Mouse (Mus musculus): ENCODE measurements at regions not wholly inside any gene's neighbourhood (a gene's known extent, or its start where the extent isn't known, plus 50 kb on each side); places are given as distances from the start of the nearest gene placed in this dataset.
"Not testable (repeated sequence)": the region's sequence is repeated elsewhere in the genome, so short reads cannot be mapped to it uniquely, and the experiment has no call there.

DNA sequence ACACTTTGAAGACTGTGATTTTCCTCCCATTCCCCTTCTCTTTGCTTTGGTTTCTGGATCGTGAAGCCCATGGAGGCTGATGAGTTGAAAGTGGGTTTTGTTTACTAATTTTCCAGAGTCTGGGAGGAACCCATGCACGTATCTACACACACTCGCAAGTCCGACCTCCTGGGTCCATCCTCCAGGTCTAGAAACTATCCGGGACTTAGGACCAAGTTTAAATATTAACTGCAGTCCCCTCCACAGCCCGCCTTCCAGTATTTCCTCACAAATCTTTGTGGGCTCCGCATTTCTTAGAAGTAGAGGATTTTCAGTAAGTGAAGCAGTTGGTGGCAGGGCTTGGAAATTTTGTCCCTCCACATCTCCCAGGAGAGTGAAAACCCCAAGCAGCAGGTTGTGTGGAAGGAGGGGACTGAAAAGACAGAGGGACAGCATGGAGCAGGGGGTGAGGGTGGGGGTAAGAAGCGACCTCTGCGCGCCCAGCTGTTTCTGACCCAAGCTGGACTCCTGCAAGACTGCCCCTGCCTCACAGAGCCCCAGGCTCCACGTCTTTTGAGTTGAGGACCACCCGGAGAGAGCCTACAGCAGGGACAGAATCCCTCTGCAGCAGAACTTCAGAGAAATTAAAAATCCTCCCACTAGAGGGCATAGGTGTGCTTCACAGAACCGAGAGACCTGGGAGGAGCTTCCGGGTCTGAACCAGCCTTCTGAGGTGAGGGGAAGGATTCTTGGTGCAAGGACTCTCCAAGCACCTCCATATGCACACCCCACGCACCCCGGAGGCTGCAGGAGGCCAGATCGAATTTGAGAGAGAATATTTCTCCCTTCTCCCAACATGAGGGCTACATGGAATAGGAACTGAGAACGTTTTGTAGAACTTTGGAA, 174.4 kb upstream of the Thpo start:
- not testable (repeated sequence) for H3K4me2 ChIP-seq; H3K4me3 ChIP-seq (ENCODE audit: low read depth, low read length); H3K9me3 ChIP-seq (ENCODE audit: control insufficient read depth, low read length); H3K9ac ChIP-seq (ENCODE audit: low read depth, low read length); H3K27ac ChIP-seq (ENCODE audit: low read depth, low read length); H3K27me3 ChIP-seq (replicated peaks; ENCODE audit: control insufficient read depth, insufficient read depth, low read length); ATAC-seq (replicated peaks; ENCODE audit: low FRiP score); H3K4me1 ChIP-seq (replicated peaks; ENCODE audit: control insufficient read depth, insufficient read depth, low read length); DNase-seq (ENCODE audit: low spot score); H3K36me3 ChIP-seq (ENCODE audit: control insufficient read depth, insufficient read depth, low read length)
- 35% methylated on average over 16 of the region's 18 CpGs for WGBS

DNA sequence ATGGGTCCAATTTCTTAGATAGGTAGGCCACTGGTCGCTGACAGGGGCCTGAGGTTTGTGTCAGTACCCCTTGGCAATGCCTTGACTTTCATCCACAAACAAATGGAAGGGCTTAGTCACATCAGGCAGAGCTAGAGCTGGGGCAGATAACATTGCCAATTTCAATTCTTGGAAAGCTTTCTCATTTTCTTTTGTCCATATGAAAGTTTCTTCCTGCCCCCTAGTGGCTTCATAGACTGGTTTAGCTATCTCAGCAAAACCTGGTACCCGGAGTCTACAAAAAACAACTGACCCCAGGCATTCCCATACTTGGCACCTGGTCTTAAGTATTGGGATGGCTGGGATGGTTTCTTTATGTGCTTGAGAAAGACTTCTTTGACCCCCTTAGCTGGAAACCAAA, 161.4 kb upstream of the Thpo start:
- H3K9me3 ChIP-seq (ENCODE audit: control insufficient read depth, low read length): no peaks in the 10 kb centered on the region
- no peak overlapping the region for H3K27ac ChIP-seq (ENCODE audit: low read depth, low read length)
- 42% methylated on average over 2 of the region's 2 CpGs for WGBS
- H3K4me1 ChIP-seq (replicated peaks; ENCODE audit: control insufficient read depth, insufficient read depth, low read length): no peaks in the 10 kb centered on the region
- no peak overlapping the region for H3K4me3 ChIP-seq (ENCODE audit: low read depth, low read length)
- H3K9ac ChIP-seq (ENCODE audit: low read depth, low read length): no peak overlapping the region
- no peaks in the 10 kb centered on the region for H3K36me3 ChIP-seq (ENCODE audit: control insufficient read depth, insufficient read depth, low read length)
- DNase-seq (ENCODE audit: low spot score) (no peak), ATAC-seq (replicated peaks; ENCODE audit: low FRiP score) (no peak)
- H3K27me3 ChIP-seq (replicated peaks; ENCODE audit: control insufficient read depth, insufficient read depth, low read length): no peaks in the 10 kb centered on the region
- H3K4me2 ChIP-seq: no peak overlapping the region

DNA sequence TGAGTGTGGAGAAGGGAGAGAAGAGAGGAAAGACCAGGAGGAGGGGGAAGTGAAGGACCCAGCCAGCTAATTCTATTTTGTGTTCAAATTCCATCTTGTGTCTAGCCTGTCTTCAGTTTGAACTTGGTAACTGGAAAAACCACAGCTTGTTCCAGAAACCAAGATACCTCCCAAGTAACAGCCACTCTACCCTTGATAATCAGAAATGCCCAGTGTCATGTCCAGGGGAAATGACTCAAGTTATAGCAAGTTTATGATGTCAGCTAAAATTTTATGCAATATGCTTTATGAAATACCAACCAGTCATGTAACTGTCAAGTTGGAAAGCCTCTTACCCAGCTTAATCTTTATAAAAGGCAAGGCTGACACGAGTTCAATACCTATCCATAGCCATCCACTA, 137.4 kb upstream of the Thpo start:
- Histone ChIP-seq H3K36me3 (ENCODE audit: control insufficient read depth, insufficient read depth, low read length) (no peaks in the 10 kb centered on the region), H3K9ac (ENCODE audit: low read depth, low read length) (no peak overlapping the region), H3K4me1 (replicated peaks; ENCODE audit: control insufficient read depth, insufficient read depth, low read length) (no peaks in the 10 kb centered on the region), H3K4me3 (ENCODE audit: low read depth, low read length) (no peak overlapping the region), H3K9me3 (ENCODE audit: control insufficient read depth, low read length) (no peaks in the 10 kb centered on the region), H3K27me3 (replicated peaks; ENCODE audit: control insufficient read depth, insufficient read depth, low read length) (no peaks in the 10 kb centered on the region), H3K27ac (ENCODE audit: low read depth, low read length) (no peak overlapping the region), H3K4me2 (no peak overlapping the region)
- WGBS: 52% methylated on average over 1 of the region's 1 CpGs
- ATAC-seq (replicated peaks; ENCODE audit: low FRiP score): no peak
- no peak for DNase-seq (ENCODE audit: low spot score)

DNA sequence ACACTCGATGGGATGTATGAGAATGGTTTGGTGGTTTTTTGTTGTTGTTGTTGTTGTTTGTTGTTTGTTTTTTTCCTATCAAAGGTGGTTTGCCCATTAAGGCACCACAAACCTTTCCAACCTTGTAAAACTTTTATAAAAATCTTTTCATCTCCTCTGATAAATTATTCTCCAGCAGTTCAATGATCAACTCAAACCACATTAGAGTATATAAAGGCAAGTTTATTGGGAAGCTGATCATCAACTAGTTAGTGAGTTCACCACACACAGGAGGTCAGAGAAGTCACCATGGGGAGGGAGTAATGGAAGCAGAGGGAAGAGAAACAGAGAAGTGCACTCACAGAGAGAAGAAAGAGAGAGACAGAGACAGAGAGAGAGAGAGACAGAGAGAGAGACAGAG, 132.5 kb upstream of the Thpo start:
- H3K4me1 ChIP-seq (replicated peaks; ENCODE audit: control insufficient read depth, insufficient read depth, low read length): no peaks in the 10 kb centered on the region
- ATAC-seq (replicated peaks; ENCODE audit: low FRiP score) (no peak), DNase-seq (ENCODE audit: low spot score) (no peak)
- H3K4me3 ChIP-seq (ENCODE audit: low read depth, low read length): no peak overlapping the region
- H3K27ac ChIP-seq (ENCODE audit: low read depth, low read length): no peak overlapping the region
- H3K4me2 ChIP-seq: no peak overlapping the region
- H3K27me3 ChIP-seq (replicated peaks; ENCODE audit: control insufficient read depth, insufficient read depth, low read length): no peaks in the 10 kb centered on the region
- H3K9me3 ChIP-seq (ENCODE audit: control insufficient read depth, low read length): no peaks in the 10 kb centered on the region
- no peaks in the 10 kb centered on the region for H3K36me3 ChIP-seq (ENCODE audit: control insufficient read depth, insufficient read depth, low read length)
- H3K9ac ChIP-seq (ENCODE audit: low read depth, low read length): no peak overlapping the region
- 76% methylated on average over 1 of the region's 1 CpGs for WGBS

DNA sequence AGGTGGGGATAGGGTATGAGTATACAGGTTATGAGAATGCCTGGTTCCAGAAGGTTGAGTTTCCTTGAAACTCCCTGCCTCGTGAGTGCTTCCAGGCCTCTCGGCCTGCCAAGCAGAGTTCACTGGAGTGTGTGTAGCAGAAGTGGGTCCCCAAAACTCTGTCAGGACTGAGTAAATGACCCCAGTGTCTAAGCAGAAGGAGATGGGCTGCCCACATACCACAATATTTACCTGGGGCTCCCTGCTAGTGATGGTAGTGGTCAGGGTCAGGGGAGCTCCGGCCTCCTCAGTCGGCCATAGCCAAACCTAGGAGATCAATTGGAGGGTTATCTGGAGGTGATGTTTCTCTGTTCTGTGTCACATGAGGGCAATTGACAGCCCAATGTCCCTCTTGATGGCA, 126.9 kb upstream of the Thpo start:
- 93% methylated on average over 4 of the region's 4 CpGs for WGBS
- H3K36me3 ChIP-seq (ENCODE audit: control insufficient read depth, insufficient read depth, low read length): no peaks in the 10 kb centered on the region
- no peak overlapping the region for H3K4me3 ChIP-seq (ENCODE audit: low read depth, low read length)
- H3K9me3 ChIP-seq (ENCODE audit: control insufficient read depth, low read length): no peaks in the 10 kb centered on the region
- H3K4me1 ChIP-seq (replicated peaks; ENCODE audit: control insufficient read depth, insufficient read depth, low read length): no peaks in the 10 kb centered on the region
- H3K27me3 ChIP-seq (replicated peaks; ENCODE audit: control insufficient read depth, insufficient read depth, low read length): no peaks in the 10 kb centered on the region
- no peak overlapping the region for H3K27ac ChIP-seq (ENCODE audit: low read depth, low read length)
- ATAC-seq (replicated peaks; ENCODE audit: low FRiP score): no peak
- no peak overlapping the region for H3K4me2 ChIP-seq
- H3K9ac ChIP-seq (ENCODE audit: low read depth, low read length): no peak overlapping the region
- no peak for DNase-seq (ENCODE audit: low spot score)

DNA sequence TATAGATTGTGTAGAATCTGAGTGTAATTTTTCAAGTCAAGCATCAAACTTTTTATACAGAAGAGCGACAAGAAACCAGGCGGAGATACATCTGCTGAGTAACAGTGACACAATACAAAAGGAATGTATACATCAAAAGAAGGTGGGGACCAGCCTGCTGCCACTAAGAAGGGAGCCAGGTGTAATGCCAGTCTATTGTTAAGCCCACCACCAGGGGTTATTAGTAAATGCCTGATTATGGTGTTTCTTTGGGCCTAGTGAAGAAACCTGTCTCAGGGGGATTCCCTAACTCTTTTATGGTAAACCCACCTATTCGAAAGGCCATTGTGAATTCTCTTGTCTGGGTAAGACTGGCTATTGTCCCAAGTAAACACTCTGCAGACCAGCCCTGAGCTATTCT, 126.3 kb upstream of the Thpo start:
- not testable (repeated sequence) for DNase-seq (ENCODE audit: low spot score); H3K4me2 ChIP-seq; H3K36me3 ChIP-seq (ENCODE audit: control insufficient read depth, insufficient read depth, low read length); H3K27ac ChIP-seq (ENCODE audit: low read depth, low read length); H3K4me1 ChIP-seq (replicated peaks; ENCODE audit: control insufficient read depth, insufficient read depth, low read length); H3K27me3 ChIP-seq (replicated peaks; ENCODE audit: control insufficient read depth, insufficient read depth, low read length); H3K9ac ChIP-seq (ENCODE audit: low read depth, low read length); ATAC-seq (replicated peaks; ENCODE audit: low FRiP score); H3K4me3 ChIP-seq (ENCODE audit: low read depth, low read length); H3K9me3 ChIP-seq (ENCODE audit: control insufficient read depth, low read length)
- 89% methylated on average over 3 of the region's 3 CpGs for WGBS

DNA sequence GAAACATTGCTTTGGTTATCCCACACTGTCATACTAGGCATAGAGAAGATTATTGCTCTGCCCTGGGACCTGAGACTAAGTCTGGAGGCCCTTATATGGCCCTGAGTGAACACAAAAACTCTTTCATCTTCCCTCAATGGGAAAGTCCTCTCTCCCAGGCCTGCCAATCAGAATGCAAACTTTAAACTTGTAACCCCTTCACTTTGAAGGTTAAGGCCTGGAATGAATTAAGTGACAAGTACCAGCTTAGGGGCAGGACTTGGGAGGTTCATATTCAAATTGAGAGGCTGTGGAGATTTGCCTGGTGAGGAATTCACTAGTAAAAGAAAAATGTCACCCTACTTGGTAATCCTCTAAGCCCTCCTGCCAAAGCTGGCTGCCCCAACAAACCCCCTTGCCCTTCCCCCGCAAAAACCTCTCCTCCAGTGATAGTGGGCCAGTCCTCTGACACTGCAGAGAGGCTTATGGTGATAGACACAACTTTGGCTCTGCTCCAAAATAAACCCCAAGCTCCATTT, 120.4 kb upstream of the Thpo start:
- H3K27ac ChIP-seq (ENCODE audit: low read depth, low read length): no peak overlapping the region
- 75% methylated on average over 1 of the region's 1 CpGs for WGBS
- DNase-seq (ENCODE audit: low spot score) (no peak), ATAC-seq (replicated peaks; ENCODE audit: low FRiP score) (no peak)
- H3K4me3 ChIP-seq (ENCODE audit: low read depth, low read length): no peak overlapping the region
- H3K4me1 ChIP-seq (replicated peaks; ENCODE audit: control insufficient read depth, insufficient read depth, low read length): no peaks in the 10 kb centered on the region
- no peaks in the 10 kb centered on the region for H3K36me3 ChIP-seq (ENCODE audit: control insufficient read depth, insufficient read depth, low read length)
- H3K4me2 ChIP-seq: no peak overlapping the region
- no peak overlapping the region for H3K9ac ChIP-seq (ENCODE audit: low read depth, low read length)
- no peaks in the 10 kb centered on the region for H3K9me3 ChIP-seq (ENCODE audit: control insufficient read depth, low read length)
- H3K27me3 ChIP-seq (replicated peaks; ENCODE audit: control insufficient read depth, insufficient read depth, low read length): no peaks in the 10 kb centered on the region

DNA sequence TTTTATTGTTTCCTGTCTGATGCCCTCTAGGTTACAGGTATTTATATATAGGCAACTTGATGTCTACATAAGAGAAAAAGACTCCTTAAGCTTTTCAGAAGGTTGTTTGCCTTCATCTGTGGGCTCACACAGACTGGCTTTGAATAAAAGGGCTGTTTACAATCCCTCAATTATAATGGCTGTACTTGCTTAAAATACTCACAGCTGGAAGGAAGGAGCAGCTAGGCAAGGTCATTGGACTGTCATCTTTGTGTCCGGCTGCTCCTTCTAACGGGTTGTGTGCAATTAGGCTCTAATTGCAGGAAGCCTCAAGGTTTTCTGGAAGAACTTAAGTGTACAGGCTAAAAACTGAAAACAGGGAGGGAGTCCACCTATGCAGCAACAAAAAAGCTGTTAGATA, 103.8 kb upstream of the Thpo start:
- ATAC-seq (replicated peaks; ENCODE audit: low FRiP score): no peak
- DNase-seq (ENCODE audit: low spot score): no peak
- Histone ChIP-seq H3K27ac (ENCODE audit: low read depth, low read length) (no peak overlapping the region), H3K36me3 (ENCODE audit: control insufficient read depth, insufficient read depth, low read length) (no peaks in the 10 kb centered on the region), H3K4me3 (ENCODE audit: low read depth, low read length) (no peak overlapping the region), H3K27me3 (replicated peaks; ENCODE audit: control insufficient read depth, insufficient read depth, low read length) (no peaks in the 10 kb centered on the region), H3K9ac (ENCODE audit: low read depth, low read length) (no peak overlapping the region), H3K9me3 (ENCODE audit: control insufficient read depth, low read length) (no peaks in the 10 kb centered on the region), H3K4me1 (replicated peaks; ENCODE audit: control insufficient read depth, insufficient read depth, low read length) (no peaks in the 10 kb centered on the region), H3K4me2 (no peak overlapping the region)
- WGBS: 60% methylated on average over 2 of the region's 2 CpGs

DNA sequence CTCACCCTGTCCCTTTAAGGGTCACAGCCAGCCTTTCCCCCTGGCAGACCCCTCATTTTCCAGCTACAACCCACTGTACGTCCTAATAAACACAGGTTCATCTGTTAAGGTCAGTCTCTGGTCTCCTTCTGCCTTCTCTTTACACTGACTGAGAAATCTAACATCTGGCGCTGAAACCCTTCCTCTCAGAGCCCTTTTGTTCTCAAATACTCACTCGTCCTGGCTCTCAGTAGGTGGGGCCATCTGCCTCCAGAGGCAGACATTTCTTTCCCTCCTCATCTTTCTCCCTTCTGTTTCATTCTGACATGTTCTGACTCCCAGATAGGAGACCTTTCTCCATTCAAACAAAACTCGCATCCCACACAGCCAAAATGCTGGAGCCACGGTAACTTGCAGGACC, 102.6 kb upstream of the Thpo start:
- no peaks in the 10 kb centered on the region for H3K4me1 ChIP-seq (replicated peaks; ENCODE audit: control insufficient read depth, insufficient read depth, low read length)
- 44% methylated on average over 5 of the region's 5 CpGs for WGBS
- no peak overlapping the region for H3K4me3 ChIP-seq (ENCODE audit: low read depth, low read length)
- no peak overlapping the region for H3K27ac ChIP-seq (ENCODE audit: low read depth, low read length)
- ATAC-seq (replicated peaks; ENCODE audit: low FRiP score): no peak
- no peaks in the 10 kb centered on the region for H3K36me3 ChIP-seq (ENCODE audit: control insufficient read depth, insufficient read depth, low read length)
- no peaks in the 10 kb centered on the region for H3K27me3 ChIP-seq (replicated peaks; ENCODE audit: control insufficient read depth, insufficient read depth, low read length)
- no peak for DNase-seq (ENCODE audit: low spot score)
- H3K9ac ChIP-seq (ENCODE audit: low read depth, low read length): no peak overlapping the region
- H3K4me2 ChIP-seq: no peak overlapping the region
- no peaks in the 10 kb centered on the region for H3K9me3 ChIP-seq (ENCODE audit: control insufficient read depth, low read length)

All from liver, embryonic 11.5 days (tissue).